Mouse (Mus musculus) myocyte (in vitro differentiated cells): ENCODE data around the gene Rab24.

ENCODE experiments used
- CEBPB ChIP-seq: IDR thresholded peaks from 2 replicates; pipeline ENCODE4 v1.6.1; 2011; ENCODE audit warnings: mild to moderate bottlenecking, moderate library complexity; ENCODE audit not compliant: poor library complexity, insufficient read depth, severe bottlenecking
- E2F4 ChIP-seq: IDR thresholded peaks from one replicate; pipeline ENCODE4 v1.6.1; 2011; ENCODE audit warnings: mild to moderate bottlenecking, control low read depth, moderate library complexity; ENCODE audit not compliant: insufficient read depth
- MAX ChIP-seq: IDR thresholded peaks from one replicate; pipeline ENCODE4 v1.6.1; 2011; ENCODE audit warnings: low read depth, mild to moderate bottlenecking, control low read depth
- MYOD1 ChIP-seq, 3 experiments: IDR thresholded peaks; one replicate each; pipeline ENCODE4 v1.6.1; 2011; ENCODE audit warnings: control low read depth in 2 of 3, low read depth in 2 of 3, mild to moderate bottlenecking in 2 of 3, moderate library complexity in 1 of 3; ENCODE audit not compliant: insufficient read length in 2 of 3, control insufficient read depth in 1 of 3
- MYOG ChIP-seq, 3 experiments: IDR thresholded peaks; one replicate each; pipeline ENCODE4 v1.6.1; 2011; ENCODE audit warnings: control low read depth in 2 of 3, low read depth in 2 of 3, mild to moderate bottlenecking in 2 of 3; ENCODE audit not compliant: insufficient read length in 2 of 3, control insufficient read depth in 1 of 3, insufficient read depth in 1 of 3
- POLR2A ChIP-seq: IDR thresholded peaks from one replicate; pipeline ENCODE4 v1.6.1; 2011; ENCODE audit warnings: low read depth, mild to moderate bottlenecking, control low read depth, moderate library complexity; ENCODE audit not compliant: insufficient read length
- POLR2AphosphoS2 ChIP-seq: IDR thresholded peaks from one replicate; pipeline ENCODE4 v1.6.1; 2011; ENCODE audit warnings: low read depth, control low read depth; ENCODE audit not compliant: insufficient read length
- REST ChIP-seq: IDR thresholded peaks from one replicate; pipeline ENCODE4 v1.6.1; 2011; ENCODE audit warnings: mild to moderate bottlenecking, control low read depth, moderate library complexity; ENCODE audit not compliant: insufficient read depth, insufficient read length
- TCF12 ChIP-seq: IDR thresholded peaks from one replicate; pipeline ENCODE4 v1.6.1; 2011; ENCODE audit warnings: mild to moderate bottlenecking, control low read depth; ENCODE audit not compliant: poor library complexity, insufficient read depth, severe bottlenecking
- TCF3 ChIP-seq: IDR thresholded peaks from one replicate; pipeline ENCODE4 v1.6.1; 2011; ENCODE audit warnings: low read depth, control low read depth; ENCODE audit not compliant: insufficient read length
- USF1 ChIP-seq: IDR thresholded peaks from one replicate; pipeline ENCODE4 v1.6.1; 2011; ENCODE audit warnings: low read depth, mild to moderate bottlenecking, control low read depth, moderate library complexity

GRCm38 (mm10) chr13:55335701-55336100 is 14.0 kb upstream of the Rab24 start:
- TF ChIP-seq POLR2A = no peak
- TF ChIP-seq CEBPB = no peak
- TF ChIP-seq MAX = no peak
- TF ChIP-seq TCF12 = no peak
- TF ChIP-seq MYOD1 (IDR thresholded peaks at IDR 0.05; ENCODE audit: control insufficient read depth in 1 of 3, insufficient read length in 2 of 3, low read depth in 2 of 3) = no peak
- TF ChIP-seq USF1 = no peak
- TF ChIP-seq MYOG (IDR thresholded peaks at IDR 0.05; ENCODE audit: control insufficient read depth in 1 of 3, insufficient read depth in 1 of 3, insufficient read length in 2 of 3, low read depth in 2 of 3) = no peak
- no peak for TF ChIP-seq E2F4
- TF ChIP-seq POLR2AphosphoS2 = no peak
- no peak for TF ChIP-seq TCF3
- TF ChIP-seq REST = no peak
